Mouse (Mus musculus) hindbrain, embryonic 13.5 days (tissue): ENCODE measurements around the gene Aagab. TPM values are rescaled to one million over a fixed set of nuclear protein-coding genes. Genes with fewer than 3 reads are reported as not detected.
A peak's percentile ranks its signal among the peaks of the same experiment; 100 is the strongest.

Experiments
- ATAC-seq: fragments of 200-750 bp; cut with Nextera tagmentation; 2 replicates; pipeline ENCODE4 v1.8.0; 2017; ENCODE audit warnings: moderate TSS enrichment; ENCODE audit not compliant: low FRiP score
- H3K27ac ChIP-seq: fragments of 300-500 bp; sonication (generic); 2 replicates; pipeline ENCODE4 v1.5.1; 2015; ENCODE audit warnings: inconsistent platforms, mild to moderate bottlenecking, moderate library complexity
- H3K27me3 ChIP-seq: fragments of 300-500 bp; sonication (generic); 2 replicates; pipeline ENCODE4 v1.6.1; 2015; ENCODE audit warnings: mild to moderate bottlenecking, inconsistent platforms
- H3K36me3 ChIP-seq: fragments of 300-500 bp; sonication (generic); 2 replicates; pipeline ENCODE4 v1.6.1; 2015; ENCODE audit warnings: mild to moderate bottlenecking, inconsistent platforms
- H3K4me1 ChIP-seq: fragments of 300-500 bp; sonication (generic); replicated peaks from 2 replicates; pipeline ENCODE4 v1.6.1; 2015; ENCODE audit warnings: inconsistent platforms
- H3K4me2 ChIP-seq: fragments of 300-500 bp; sonication (generic); 2 replicates; pipeline ENCODE4 v1.6.1; 2015; ENCODE audit warnings: inconsistent platforms, mild to moderate bottlenecking, moderate library complexity
- H3K4me3 ChIP-seq: fragments of 300-500 bp; sonication (generic); 2 replicates; pipeline ENCODE4 v1.5.1; 2015; ENCODE audit warnings: mild to moderate bottlenecking, inconsistent platforms
- H3K9ac ChIP-seq: fragments of 300-500 bp; sonication (generic); 2 replicates; pipeline ENCODE4 v1.6.1; 2015; ENCODE audit warnings: mild to moderate bottlenecking, inconsistent platforms
- H3K9me3 ChIP-seq: fragments of 300-500 bp; sonication (generic); 2 replicates; pipeline ENCODE4 v1.6.1; 2016; ENCODE audit warnings: inconsistent platforms
- WGBS: fragments of 180-500 bp; shearing (Covaris S2); methylation state at CpG from one replicate; pipeline ENCODE4 v1.1.7; 2015; 5-methylcytosine and 5-hydroxymethylcytosine counted together
- polyA plus RNA-seq: library from polyadenylated mRNA; unstranded; fragments of >200 nt; fragmentation: Nextera tagmentation; extraction: Ambion mirVana; gene quantifications from 2 replicates; pipeline ENCODE4 v1.2.1, GENCODE M21; 2015

Aagab gene
- polyA plus RNA-seq, 1 experiment from 2014 or later = 61.0 TPM

DNA sequence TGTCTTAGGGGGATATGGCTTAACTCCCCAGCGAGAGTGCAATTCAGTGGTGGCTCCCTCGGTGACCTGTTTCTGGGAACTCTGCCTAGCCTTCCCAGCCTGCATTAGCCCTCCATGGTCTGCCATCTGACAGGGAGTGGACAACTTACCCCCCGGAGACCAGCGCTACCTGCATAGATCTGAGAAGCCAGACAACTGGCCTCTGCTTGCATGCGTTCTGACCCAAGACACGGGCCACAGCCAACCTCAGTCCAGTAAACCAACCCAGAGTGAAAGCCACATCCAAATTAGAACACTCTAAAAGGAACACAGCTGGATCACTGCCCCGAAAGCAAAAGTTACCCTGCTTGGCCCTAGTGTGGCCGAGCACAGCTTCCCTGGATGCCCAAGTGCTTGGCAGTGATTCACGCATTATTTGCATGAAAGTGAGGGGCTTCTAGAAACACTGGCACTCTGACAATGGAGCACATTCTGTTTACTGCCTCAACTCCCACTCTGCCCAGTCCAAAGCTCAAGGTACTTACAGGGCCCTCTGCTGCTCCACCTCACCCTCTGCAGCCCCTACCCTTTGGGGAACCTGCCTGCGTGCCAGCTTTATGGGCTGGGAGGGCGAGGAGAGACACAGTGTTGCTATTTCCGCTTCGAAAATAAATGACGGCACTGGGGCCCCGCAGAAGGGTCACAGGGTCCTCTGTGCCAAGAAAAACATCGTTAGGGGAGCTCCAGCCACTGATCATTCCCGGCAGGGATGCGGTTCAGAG is 64.3 kb downstream of the Aagab start:
- peaks cover 5% of the 10 kb centered on the region; the same call in 1 of the 2 replicates for H3K36me3 ChIP-seq
- 63% methylated on average over 18 of the region's 18 CpGs for WGBS
- H3K9me3 ChIP-seq = no peaks in the 10 kb centered on the region
- peaks cover 53% of the 10 kb centered on the region for H3K4me1 ChIP-seq
- no peak overlapping the region for H3K4me3 ChIP-seq
- ATAC-seq = peak; percentile 35; the same call in 1 of the 2 replicates
- H3K27me3 ChIP-seq = no peaks in the 10 kb centered on the region
- H3K4me2 ChIP-seq = 0 out of 2 replicates have a peak overlapping the region, but pooled peaks have one; percentile 6
- H3K27ac ChIP-seq = peak overlapping the region; percentile 44
- no peak overlapping the region for H3K9ac ChIP-seq

DNA sequence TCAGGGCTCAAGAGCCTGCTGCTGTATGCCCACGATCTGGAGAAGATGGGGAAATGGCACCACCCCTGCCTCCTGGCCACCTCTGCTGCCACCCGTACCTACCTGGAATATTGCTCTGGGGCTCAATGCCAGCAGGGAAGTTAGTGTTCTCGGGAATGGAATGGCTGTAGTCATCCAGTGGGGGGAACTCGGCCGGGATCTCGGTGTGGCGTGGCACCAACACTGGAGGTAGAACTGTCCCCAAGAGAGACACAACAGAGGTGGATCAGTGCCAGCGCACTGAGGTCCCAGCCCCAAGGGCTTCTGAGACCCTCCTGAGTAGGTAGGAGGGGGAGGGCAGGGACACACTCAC is 64.9 kb downstream of the Aagab start:
- Histone ChIP-seq H3K27me3 (no peaks in the 10 kb centered on the region), H3K27ac (peak overlapping the region; percentile 44), H3K4me1 (peaks cover 53% of the 10 kb centered on the region), H3K9me3 (no peaks in the 10 kb centered on the region), H3K36me3 (peaks cover 5% of the 10 kb centered on the region; the same call in 1 of the 2 replicates), H3K9ac (no peak overlapping the region), H3K4me2 (0 out of 2 replicates have a peak overlapping the region, but pooled peaks have one; percentile 6), H3K4me3 (no peak overlapping the region)
- ATAC-seq = no peak
- 84% methylated on average over 8 of the region's 8 CpGs for WGBS

DNA sequence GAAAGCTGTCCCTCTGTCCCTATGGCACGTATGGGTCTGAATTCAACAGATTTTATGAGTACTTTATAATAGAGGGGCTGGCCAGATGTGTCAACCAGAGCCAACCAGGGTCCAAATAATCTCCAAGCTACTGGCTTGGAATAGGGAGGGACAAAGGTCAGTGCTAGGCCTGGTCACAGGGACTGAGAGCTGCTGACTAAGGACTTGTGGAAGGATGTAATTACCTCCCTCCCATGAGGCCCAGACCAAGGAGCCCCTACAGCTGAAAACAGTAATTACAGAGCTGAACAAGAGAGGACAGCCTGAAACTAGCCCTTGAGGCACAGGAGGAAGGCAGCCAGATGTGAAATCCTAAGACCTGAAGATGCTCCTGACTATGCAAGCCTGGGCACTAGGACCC is 66.2 kb downstream of the Aagab start:
- Histone ChIP-seq H3K27ac (no peak overlapping the region), H3K27me3 (no peaks in the 10 kb centered on the region), H3K36me3 (no peaks in the 10 kb centered on the region), H3K4me3 (no peak overlapping the region), H3K4me1 (peaks cover 60% of the 10 kb centered on the region), H3K9me3 (no peaks in the 10 kb centered on the region), H3K4me2 (no peak overlapping the region), H3K9ac (no peak overlapping the region)
- no peak for ATAC-seq
- WGBS = 84% methylated on average over 1 of the region's 1 CpGs

DNA sequence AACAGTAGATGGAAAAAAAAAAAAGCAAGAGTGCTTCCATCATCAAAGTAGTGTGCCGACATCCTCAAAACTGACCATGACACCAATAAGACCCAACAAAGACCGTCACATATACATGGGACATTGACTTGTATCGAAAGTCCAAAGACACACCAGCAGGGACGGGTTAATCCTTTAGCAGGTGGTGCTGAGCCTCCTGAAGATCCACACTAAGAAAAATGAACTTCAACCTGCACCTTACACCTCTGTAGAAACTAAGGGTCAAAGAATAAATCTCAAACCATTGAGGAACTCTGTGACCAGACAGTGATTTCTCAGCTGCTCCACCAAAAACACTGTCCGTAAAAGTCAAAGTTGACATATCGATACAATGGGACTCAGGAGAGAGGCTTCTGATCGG is 67.4 kb downstream of the Aagab start:
- WGBS = 96% methylated on average over 7 of the region's 7 CpGs
- no peaks in the 10 kb centered on the region for H3K36me3 ChIP-seq
- H3K9me3 ChIP-seq = no peaks in the 10 kb centered on the region
- no peak overlapping the region for H3K4me2 ChIP-seq
- H3K27me3 ChIP-seq = no peaks in the 10 kb centered on the region
- H3K4me1 ChIP-seq = peaks cover 52% of the 10 kb centered on the region
- no peak overlapping the region for H3K9ac ChIP-seq
- H3K27ac ChIP-seq = no peak overlapping the region
- no peak overlapping the region for H3K4me3 ChIP-seq
- no peak for ATAC-seq

DNA sequence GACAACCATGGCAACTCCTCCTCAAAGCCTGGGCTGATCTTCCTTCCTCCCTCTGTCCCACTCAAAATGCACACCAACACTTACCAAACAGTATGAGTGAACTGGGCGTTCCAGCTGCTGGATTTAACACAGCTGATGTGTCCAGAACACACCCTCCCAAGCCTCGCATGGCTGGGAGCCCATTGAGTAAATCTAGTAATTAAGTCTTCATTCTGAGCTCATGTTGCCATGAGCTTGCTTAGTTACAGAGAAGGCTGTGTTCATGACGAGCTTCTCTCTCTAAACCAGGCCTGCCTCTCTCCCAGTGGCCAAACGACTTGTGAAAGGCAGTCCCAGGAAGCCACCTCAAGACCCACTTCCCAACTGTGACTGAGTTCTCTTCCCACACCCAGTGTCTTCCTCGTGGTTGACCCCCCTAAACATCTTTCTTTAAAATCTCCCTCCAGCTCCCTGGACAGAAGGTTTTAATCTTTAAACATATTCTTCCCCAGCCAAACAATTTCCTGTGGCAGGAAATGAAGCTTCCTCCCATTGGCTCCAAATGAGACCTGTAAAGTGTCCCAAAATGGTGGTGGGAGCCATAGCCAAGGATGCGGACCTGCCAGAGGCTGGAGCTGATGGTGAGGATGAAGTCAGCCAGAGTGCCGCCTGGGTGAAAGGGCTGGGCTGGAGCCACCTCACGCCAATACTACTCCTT is 70.5 kb downstream of the Aagab start:
- no peak overlapping the region for H3K4me3 ChIP-seq
- H3K27ac ChIP-seq = no peak overlapping the region
- no peaks in the 10 kb centered on the region for H3K36me3 ChIP-seq
- ATAC-seq = no peak
- no peaks in the 10 kb centered on the region for H3K27me3 ChIP-seq
- no peak overlapping the region for H3K4me2 ChIP-seq
- no peak overlapping the region for H3K9ac ChIP-seq
- no peaks in the 10 kb centered on the region for H3K9me3 ChIP-seq
- 81% methylated on average over 8 of the region's 8 CpGs for WGBS
- peaks cover 21% of the 10 kb centered on the region for H3K4me1 ChIP-seq

DNA sequence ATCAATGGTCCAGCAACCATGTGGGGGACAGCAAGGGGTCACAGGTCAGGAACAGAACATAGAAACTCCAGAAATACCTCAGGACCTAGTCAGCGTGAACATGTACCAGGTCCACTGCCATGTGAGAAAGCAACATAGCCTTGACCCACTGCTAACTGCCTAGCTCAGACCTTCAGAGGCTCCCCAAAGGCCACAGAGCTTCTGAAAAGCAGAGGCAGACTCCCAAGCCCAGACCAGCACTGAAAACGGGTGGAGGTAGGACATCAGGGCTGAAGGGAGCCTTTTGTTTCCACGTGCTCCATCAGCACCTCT is 71.0 kb downstream of the Aagab start:
- Histone ChIP-seq H3K9me3 (no peaks in the 10 kb centered on the region), H3K9ac (no peak overlapping the region), H3K4me3 (no peak overlapping the region), H3K27ac (no peak overlapping the region), H3K4me2 (no peak overlapping the region), H3K27me3 (no peaks in the 10 kb centered on the region), H3K4me1 (peaks cover 16% of the 10 kb centered on the region), H3K36me3 (no peaks in the 10 kb centered on the region)
- WGBS = 82% methylated on average over 3 of the region's 3 CpGs
- no peak for ATAC-seq

DNA sequence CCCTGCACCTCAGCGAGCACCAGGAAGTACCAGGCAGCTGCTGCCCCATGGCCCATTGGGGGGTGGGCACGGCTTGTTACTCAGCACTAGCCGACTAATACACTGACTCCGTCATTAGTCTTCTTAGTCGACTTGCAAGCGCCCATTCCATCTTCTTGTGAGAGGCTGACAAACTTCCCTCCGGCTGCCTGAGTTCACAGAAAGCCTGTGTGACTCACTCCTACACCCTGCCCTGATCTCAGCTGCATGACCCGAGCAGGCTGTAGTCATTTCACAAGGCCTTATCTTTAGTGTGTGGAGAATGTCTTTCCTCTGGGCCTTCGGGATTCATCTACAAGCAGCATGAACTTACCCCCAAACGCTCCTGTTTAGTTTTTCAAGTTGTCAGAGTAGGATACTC is 72.2 kb downstream of the Aagab start:
- no peaks in the 10 kb centered on the region for H3K36me3 ChIP-seq
- 89% methylated on average over 10 of the region's 10 CpGs for WGBS

DNA sequence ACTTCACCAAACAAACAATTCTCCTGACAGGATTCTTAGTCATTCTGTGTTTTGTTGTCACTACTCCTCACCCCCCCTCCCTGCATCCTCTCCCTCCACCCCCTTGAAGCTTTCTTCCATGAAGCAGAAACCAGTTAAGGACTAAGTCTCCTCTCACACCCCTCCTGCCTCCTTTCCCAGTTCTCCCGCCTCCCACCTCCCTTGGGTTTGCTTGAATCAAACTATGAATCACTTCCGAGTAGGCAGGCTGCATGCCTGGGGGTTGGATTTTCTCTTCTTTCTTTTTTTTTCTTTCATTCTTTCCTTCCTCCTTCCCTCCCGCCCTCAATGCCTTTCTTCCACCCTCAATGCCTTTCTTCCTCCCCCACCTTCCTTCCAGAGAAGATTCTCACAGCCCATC is 75.2 kb downstream of the Aagab start:
- H3K27me3 ChIP-seq = no peaks in the 10 kb centered on the region
- no peak overlapping the region for H3K4me3 ChIP-seq
- H3K4me2 ChIP-seq = no peak overlapping the region
- ATAC-seq = no peak
- no peak overlapping the region for H3K9ac ChIP-seq
- WGBS = 64% methylated on average over 3 of the region's 3 CpGs
- H3K36me3 ChIP-seq = no peaks in the 10 kb centered on the region
- H3K27ac ChIP-seq = no peak overlapping the region
- H3K4me1 ChIP-seq = peaks cover 12% of the 10 kb centered on the region; the same call in 1 of the 2 replicates
- no peaks in the 10 kb centered on the region for H3K9me3 ChIP-seq

More for the DNA sequence above, 72.2 kb downstream of the Aagab start:
- no peak for ATAC-seq
- H3K4me2 ChIP-seq = no peak overlapping the region
- no peaks in the 10 kb centered on the region for H3K27me3 ChIP-seq
- no peak overlapping the region for H3K4me3 ChIP-seq
- H3K27ac ChIP-seq = no peak overlapping the region
- no peak overlapping the region for H3K9ac ChIP-seq
- H3K4me1 ChIP-seq = peaks cover 7% of the 10 kb centered on the region; the same call in 1 of the 2 replicates
- H3K9me3 ChIP-seq = no peaks in the 10 kb centered on the region

DNA sequence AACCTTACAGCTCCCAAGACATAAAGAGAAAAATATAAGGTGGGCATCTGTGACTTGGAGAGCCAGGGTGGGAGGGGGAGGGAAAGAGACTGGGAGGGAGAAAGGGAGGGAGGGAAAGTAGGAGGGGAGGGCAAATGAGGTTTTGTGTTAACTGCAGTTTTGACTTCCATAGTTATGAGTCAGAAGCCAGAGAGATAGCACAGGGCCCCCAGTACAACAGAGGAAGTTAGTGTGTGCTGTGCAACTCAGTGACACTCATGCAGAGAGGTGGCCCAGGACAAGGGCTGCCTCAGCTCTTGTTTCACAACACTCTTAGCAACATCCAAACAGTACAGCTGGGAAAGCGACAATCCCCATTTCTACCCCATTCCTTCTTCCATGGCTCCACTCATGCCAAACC is 75.6 kb downstream of the Aagab start:
- H3K27ac ChIP-seq = no peak overlapping the region

DNA sequence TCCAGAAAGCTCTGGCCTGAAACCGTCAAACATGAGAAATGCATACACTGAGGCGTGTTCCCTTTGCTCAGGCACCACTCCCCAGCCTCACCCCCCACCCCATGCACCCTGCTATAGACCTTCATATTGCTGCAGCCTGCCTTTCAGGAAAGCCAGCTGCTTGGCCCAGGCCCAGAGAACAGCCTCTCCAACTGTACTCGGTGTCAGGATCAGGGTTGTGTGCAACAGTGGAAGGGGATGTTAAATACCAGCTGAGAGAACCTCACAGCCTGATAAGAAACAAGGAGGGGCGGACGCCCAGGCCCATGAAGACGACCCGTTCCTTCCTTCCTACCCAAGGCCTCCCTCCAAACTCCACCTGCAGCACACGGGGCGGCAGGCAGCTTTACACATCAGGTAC is 79.8 kb downstream of the Aagab start:
- no peak for ATAC-seq
- Histone ChIP-seq H3K4me2 (no peak overlapping the region), H3K27me3 (no peaks in the 10 kb centered on the region), H3K4me1 (0 out of 2 replicates have a peak, but pooled peaks cover 8% of the 10 kb centered on the region), H3K27ac (no peak overlapping the region), H3K36me3 (no peaks in the 10 kb centered on the region), H3K4me3 (no peak overlapping the region), H3K9ac (no peak overlapping the region), H3K9me3 (no peaks in the 10 kb centered on the region)
- WGBS = 92% methylated on average over 9 of the region's 9 CpGs

More for the DNA sequence above, 75.6 kb downstream of the Aagab start:
- 88% methylated on average over 1 of the region's 1 CpGs for WGBS
- no peak for ATAC-seq
- Histone ChIP-seq H3K4me2 (no peak overlapping the region), H3K4me3 (no peak overlapping the region), H3K9me3 (no peaks in the 10 kb centered on the region), H3K36me3 (no peaks in the 10 kb centered on the region), H3K9ac (no peak overlapping the region), H3K4me1 (peaks cover 8% of the 10 kb centered on the region; the same call in 1 of the 2 replicates), H3K27me3 (no peaks in the 10 kb centered on the region)

DNA sequence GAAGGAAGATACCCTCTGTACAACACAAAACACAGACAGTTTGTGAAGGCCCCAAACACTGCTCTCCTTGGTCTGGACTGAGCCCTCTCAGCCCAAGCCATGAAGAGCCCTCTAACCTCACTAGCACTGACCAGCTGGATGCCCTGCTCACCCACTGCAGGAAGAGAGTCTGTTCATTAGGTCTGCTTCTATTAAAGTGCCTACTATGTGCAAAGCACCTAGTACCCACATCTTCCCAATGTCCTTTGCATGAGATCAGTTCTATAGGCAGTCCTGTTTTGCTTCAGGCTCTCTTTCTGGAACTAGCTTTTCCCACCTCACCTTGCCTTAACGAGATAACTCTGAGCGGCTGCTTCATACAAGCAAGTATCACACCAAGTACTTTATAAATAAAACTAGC is 80.5 kb downstream of the Aagab start:
- no peaks in the 10 kb centered on the region for H3K9me3 ChIP-seq
- H3K4me3 ChIP-seq = no peak overlapping the region
- no peaks in the 10 kb centered on the region for H3K27me3 ChIP-seq
- H3K4me2 ChIP-seq = no peak overlapping the region
- H3K36me3 ChIP-seq = no peaks in the 10 kb centered on the region
- no peak overlapping the region for H3K9ac ChIP-seq
- peaks cover 10% of the 10 kb centered on the region; the same call in 1 of the 2 replicates for H3K4me1 ChIP-seq
- no peak for ATAC-seq
- WGBS = 96% methylated on average over 2 of the region's 2 CpGs
- H3K27ac ChIP-seq = no peak overlapping the region

DNA sequence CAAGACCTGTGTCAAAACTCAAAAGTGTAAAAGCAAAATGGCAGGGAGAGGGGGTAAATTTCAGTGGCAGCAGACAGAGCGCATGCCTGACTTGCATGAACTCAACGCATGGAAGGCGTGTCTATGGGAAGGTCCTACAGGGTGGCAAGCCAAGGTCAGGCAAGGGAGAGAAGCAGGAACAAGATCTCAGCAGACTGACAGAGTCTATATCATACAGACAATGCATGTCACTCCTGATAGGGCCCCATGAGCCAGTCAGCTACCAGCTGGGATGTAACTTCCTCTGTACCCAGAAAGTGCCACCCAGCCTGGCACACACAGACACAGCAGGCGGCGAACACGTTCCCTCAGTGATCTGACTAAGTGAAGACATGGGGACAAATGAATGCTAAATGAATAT is 81.8 kb downstream of the Aagab start:
- Histone ChIP-seq H3K4me2 (no peak overlapping the region), H3K27ac (no peak overlapping the region), H3K4me3 (no peak overlapping the region), H3K9ac (no peak overlapping the region), H3K9me3 (no peaks in the 10 kb centered on the region), H3K36me3 (no peaks in the 10 kb centered on the region), H3K4me1 (peaks cover 11% of the 10 kb centered on the region; the same call in 1 of the 2 replicates), H3K27me3 (no peaks in the 10 kb centered on the region)
- ATAC-seq = no peak
- WGBS = 90% methylated on average over 6 of the region's 6 CpGs

DNA sequence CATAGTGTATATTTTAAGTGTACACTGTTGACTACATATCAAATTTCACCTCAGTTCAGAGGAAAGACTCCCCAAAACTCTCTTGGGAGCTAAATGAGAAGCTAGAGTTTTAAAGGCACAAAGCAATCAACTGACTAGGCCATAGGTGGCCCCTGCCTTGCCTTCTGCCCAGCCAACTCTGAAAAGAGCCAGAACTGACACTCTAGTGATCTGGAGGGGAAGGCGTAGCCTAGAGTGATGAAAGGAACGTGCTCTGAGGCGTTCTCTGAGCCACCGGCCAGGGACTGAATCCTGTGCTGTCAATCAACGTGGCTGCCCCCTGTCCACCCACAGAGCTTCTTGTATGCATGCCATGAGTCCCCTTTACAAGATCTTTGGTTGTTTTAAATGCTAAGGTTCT is 82.9 kb downstream of the Aagab start:
- H3K9ac ChIP-seq = no peak overlapping the region
- H3K4me2 ChIP-seq = no peak overlapping the region
- peaks cover 11% of the 10 kb centered on the region; the same call in 1 of the 2 replicates for H3K4me1 ChIP-seq
- H3K9me3 ChIP-seq = no peaks in the 10 kb centered on the region
- H3K27ac ChIP-seq = no peak overlapping the region
- no peak overlapping the region for H3K4me3 ChIP-seq
- H3K36me3 ChIP-seq = no peaks in the 10 kb centered on the region
- no peaks in the 10 kb centered on the region for H3K27me3 ChIP-seq
- no peak for ATAC-seq
- 60% methylated on average over 5 of the region's 5 CpGs for WGBS
